Mouse (Mus musculus) mouse trophoblast stem cell (cell line): ENCODE data around the gene Reg4.

Source experiments
- in situ Hi-C, 2 experiments: fragments of 300-500 bp; cut with MseI, MboI; formaldehyde crosslinking; loops; 2 replicates in 1 of 2; 3 replicates in 1 of 2; pipeline ENCODE4 v1.15.1; 2025

Gene Reg4

GRCm38 (mm10) chr3:98280204-98280932, 58.4 kb downstream of the Reg4 start, which contains the start of gene Hmgcs2:
Gene Hmgcs2, plus strand, starts transcription at chr3:98280435.
- in situ Hi-C loops: no loop called here

GRCm38 (mm10) chr3:98280933-98281678, 59.1 kb downstream of the Reg4 start:
- in situ Hi-C loops: no loop called here

GRCm38 (mm10) chr3:98282422-98282821, 60.5 kb downstream of the Reg4 start:
- in situ Hi-C loops: no loop called here

GRCm38 (mm10) chr3:98283205-98283604, 61.2 kb downstream of the Reg4 start:
- in situ Hi-C loops: no loop called here
